Mouse (Mus musculus) lung, postnatal 10 days (tissue): Measurements from ENCODE around the gene Med23.
A peak's percentile ranks its signal among the peaks of the same experiment; 100 is the strongest.

ENCODE experiments used
- DNase-seq: peaks from one replicate; pipeline ENCODE4 v3.0.0; 2021

The Med23 gene

DNA sequence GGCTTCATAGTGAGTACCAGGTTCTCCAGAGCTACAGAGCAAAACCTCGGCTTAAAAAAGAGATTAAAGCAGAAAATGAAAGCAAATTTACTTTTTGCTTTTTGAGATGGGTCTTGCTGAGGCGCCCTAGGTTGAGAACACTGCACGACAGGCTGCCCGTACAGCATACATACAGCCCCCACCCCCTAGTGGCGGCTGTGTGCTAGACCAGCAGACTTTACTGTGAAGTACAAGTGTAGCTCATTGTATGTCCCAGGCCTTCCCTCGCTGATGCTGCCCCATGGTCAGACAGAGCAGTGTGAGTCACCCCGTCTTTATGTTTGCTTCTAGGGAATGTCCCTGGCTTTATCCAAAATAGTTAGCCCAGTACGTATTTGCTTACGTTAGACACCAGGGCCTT is 16.2 kb downstream of the Med23 start:
- DNase-seq = peak; percentile 16

DNA sequence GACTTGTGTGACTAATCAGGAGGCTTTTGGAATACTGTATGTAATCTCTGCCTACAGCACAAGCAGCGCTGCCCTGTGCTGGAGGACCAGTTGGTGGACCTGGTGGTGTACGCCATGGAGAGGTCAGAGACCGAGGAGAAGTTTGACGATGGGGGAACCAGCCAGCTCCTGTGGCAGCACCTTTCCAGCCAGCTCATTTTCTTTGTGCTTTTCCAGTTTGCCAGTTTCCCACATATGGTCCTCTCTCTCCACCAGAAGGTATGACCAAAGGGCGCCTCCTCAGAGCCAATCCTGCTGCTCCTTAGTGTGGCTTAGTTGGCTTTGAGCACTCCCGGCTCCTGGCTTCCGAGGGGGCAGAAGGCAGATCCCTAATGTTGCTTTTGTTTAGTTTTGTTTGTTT is 18.6 kb downstream of the Med23 start:
- no peak for DNase-seq

DNA sequence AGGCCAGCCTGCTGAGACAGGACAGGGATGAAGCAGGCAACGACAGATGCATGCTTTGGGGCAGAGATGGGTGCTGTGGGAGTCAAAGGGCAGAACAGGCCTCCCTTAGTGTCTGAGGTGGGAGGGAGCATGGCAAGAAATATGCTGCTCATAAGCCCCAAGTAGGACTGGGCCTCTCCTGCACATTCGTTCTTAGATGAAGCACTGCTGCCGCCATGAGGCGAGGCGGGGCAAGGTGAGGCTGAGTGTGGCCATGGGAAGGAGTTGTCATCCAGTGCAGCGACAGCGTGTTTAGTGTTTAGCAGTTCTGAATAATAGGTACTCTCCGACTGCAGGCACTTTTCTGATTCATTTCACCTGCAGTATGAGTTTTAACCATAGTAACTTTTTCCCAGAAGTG is 26.1 kb downstream of the Med23 start:
- peak; percentile 62 for DNase-seq

DNA sequence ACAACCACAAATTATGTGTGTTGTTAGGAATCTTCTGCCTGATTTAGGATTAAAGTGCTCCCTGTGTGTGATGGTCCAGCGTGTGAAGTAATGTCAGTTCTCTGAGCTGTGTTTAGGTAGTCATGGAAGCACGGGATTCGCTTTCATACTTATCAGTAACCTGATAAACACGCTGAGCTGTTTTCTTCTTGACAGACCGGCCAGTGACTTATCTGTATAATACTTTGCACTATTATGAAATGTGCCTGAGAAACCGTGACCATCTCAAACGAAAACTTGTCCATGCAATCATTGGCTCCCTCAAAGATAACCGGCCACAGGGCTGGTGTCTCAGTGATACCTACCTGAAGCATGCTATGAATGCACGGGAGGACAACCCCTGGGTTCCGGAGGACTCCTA is 35.8 kb downstream of the Med23 start:
- no peak for DNase-seq

DNA sequence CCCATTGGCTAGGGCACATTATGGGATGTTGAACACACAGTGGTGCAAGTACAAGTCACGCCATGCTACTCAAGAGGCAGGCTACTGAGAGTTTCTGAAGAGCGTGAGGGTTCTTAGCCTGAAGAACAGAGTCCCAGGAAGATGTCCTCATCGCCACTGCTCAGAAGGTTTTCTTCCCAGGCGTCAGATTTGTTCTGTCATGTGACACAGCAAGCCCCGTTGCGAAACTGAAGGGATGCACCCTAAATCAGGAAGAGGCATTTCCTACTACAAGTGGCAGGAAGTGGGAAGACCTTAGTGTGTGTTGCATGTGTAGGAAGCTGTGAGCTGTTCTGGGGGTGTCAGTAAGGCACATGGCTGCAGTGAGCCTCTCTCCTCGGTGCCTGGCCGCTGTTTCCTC is 41.4 kb downstream of the Med23 start:
- DNase-seq = peak; percentile 23

DNA sequence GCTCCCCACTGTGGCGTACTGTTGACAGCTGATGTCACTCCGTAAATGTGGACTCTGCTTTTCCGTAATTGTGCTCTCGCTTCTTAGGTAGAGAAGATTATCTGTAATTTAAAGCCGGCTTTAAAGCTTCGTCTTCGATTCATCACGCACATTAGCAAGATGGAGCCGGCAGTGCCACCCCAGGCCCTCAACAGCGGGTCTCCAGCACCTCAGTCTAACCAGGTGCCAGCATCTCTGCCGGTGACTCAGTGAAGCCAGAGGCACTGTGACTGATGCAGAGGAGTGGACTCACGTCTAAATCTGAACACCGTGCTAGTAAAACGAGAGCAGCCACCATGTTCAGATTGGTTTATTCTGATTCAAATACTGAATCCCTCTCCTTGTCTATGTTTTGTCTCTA is 42.8 kb downstream of the Med23 start:
- DNase-seq = no peak

DNA sequence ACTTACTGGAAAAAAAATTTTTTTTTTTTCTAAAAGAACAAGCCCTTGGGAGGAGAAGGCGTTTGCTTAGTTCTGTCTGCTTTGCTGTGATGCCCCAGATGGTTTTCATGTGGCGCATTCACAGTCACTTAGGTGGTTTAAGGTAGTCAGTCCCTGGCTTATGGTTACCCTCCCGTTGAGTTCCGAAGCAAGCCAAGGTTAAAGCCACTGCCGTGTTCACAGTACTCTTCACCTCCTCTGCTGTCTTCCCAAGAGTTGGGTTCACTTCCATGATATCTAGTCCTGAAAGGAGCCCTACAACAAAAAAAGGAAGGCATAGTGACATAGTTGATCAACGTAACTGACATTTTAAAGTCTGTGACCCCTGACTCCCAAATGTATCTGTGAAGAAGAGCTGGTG is 45.7 kb downstream of the Med23 start:
- no peak for DNase-seq

DNA sequence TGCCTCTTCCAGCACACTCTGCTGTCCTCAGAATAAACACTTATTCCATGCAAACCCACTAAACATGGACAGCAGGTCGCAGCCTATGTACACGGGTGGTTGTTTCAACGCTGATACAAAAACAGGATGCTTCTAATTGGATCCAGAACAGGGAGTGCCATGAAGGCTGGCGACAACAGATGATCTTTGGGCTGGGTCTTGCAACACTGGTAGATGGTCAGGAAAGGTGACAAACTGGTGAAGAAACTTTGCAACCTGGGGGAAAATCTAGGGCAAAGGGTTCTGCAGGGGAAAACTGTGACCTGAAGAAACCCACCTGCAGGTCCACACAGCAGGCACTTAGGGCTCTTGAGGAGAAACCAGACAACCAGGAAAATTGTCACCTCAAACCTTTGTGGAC is 53.2 kb downstream of the Med23 start:
- no peak for DNase-seq

DNA sequence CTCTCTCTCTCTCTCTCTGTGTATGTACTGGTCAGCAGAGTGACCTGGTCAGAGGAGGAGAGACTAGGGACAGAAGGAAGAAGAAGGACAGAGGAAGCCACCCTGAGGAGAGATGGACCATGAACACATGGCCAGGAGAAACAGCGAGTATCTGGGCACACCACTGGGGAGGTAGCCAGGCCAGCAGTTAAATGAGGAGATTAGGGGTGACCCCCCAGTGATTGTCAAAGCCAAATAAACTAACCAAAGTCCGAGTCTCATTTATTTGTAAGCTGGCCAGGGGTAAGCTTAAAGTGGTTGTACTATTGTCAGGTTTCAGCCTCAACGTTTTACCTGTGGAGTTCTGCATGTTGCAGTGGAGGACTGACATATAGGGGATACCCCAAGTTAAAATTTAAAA is 54.5 kb downstream of the Med23 start:
- no peak for DNase-seq

DNA sequence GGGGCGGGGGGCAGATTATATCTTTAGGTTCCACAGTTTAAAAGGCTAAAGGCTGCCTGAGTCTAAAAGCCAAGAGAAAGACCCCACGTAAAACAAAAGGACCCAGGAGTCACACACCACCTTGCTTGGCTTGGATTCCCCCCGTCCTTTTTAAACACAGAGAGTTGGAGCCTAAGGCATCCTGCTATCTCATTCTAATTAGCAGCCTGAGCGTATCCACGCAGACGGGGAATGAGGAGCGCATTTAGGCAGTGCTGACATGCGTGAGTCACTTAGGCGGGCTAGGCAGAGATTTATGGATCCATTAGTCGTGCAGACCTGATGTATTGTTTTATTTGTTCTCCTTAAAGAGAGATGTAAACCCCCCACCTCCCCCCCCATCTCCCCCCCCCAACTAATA is 56.6 kb downstream of the Med23 start:
- no peak for DNase-seq

DNA sequence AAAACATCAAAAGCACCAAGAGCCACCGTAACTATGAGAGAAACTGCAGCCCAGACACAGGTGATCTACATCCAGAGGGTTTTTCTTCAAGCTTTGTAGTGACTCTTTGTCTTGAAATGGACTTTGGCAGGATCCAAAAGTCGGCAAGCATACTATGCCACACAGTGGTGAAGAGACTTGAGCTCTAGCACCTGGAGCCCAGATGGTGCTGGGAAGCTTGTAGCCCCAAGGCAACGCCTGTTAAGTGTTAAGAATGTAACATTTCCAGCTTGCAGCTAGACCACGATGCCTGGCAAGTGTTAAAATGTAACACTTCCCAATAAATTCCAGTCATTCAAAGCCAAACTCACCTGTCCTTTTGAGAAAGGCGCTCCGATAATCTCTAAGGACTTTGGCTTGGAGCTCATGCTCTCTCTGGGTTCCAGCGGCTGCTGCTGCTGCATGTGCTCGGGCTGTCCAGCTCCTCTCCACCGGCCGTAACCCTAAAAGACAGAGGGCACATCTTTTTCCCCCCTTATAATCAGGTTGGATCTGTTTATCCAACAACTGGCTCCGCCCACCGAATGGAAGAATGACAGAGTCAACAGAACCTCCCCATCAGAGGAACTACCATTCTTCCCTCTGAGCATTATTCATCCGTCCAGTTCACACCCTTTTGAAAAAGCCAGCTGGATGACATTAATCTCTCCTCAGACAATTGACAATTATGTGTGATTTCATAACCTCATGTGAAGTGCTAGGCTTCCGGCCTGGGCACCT is 57.4 kb downstream of the Med23 start, which contains the start of gene Arg1:
TSS of gene Arg1 (minus strand) at position 523 of the 759 bp plus-strand sequence.
- peak; percentile 40 for DNase-seq

DNA sequence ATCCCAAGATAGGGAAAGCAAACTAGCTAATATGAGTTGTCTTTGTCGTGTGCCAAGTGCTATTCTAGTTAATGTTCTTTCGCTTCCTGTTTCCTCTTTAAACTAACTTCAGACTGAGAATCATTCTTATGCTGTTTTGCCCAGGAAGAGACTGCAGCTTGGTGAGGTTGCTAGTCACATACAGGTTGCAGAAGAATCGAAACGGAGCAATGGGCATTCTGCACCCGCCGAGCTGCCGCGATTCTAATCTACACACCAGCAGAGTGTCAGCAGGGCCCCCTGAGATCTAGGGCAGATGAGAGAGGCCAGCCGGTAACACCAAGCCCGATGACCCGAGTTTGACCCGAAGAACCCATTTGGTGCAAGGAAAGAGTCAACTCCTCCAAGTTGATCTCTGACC is 58.3 kb downstream of the Med23 start:
- DNase-seq = no peak

DNA sequence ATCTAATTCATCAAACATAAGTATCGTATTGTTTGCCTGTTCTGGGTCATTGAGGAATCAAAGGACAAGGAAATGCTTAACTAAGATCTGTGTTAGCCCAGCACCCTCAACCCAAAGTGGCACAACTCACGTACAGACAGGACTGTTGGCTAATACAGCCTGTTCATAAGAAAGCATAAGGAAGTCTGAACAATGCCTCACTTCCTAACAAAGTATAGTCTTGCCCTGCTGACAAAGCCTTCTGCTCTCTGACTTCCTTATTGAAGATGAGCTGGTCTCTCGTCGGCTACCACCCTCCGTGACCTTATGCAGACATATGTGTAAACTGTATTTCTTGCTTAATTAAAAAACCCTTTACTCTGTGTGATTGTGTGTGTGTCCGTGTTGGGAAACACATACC is 60.4 kb downstream of the Med23 start:
- DNase-seq = no peak

DNA sequence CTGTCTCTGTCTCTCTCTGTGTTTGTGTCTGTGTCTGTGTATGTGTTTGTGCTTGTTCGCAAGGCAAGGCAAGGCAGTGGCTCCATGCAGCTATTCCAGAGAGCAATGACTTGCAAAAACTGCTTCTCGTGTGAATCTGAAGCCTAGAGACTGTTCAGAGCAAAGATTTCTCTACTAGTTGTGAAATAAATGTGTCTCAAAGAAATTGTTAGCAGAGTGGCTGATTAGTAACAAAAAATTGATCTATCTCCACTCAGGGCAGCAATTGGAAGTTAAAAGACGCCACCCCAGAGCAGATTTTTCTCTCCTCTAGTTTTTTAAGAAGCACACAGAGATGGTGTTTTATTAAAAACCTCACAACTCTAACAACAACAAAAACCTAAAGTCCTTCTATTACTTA is 78.1 kb downstream of the Med23 start:
- DNase-seq = no peak

DNA sequence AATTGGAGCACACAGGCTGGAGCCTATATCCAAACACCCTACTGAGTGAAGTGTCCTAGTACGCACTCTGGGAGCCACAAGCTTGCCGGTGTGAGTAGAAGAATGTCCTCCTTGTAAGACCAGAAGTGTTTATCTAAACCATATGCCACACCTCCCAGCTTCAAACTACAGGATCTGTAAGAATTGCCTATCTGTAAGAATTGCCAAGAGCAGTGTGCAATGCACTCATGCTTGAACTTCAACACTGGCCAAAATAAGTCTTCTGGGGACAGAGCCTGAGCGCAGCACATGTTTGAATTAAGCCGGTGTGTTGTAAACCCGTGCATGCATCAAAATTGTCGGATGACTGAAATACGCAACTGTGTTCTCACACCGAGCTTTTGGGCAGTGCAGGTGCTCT is 78.5 kb downstream of the Med23 start:
- no peak for DNase-seq

DNA sequence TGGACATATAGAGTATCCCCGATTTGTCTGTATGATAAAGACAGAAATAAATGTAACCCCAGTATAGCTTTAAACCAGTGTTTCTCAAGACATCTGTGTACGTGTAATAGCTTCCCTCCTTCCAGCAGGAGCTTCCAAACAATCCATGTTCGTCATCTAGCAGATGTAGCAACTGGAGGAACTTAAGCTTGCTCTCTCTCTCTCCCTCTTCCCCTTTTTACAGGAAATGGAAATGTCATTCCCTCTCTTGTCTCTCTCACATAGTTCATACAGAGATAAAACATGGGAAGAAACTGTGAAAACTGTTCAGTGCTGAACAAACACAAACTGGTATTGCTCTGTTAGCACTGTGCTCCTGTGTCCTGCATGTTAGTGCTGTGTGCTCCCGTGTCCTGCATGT is 80.4 kb downstream of the Med23 start:
- DNase-seq = no peak

DNA sequence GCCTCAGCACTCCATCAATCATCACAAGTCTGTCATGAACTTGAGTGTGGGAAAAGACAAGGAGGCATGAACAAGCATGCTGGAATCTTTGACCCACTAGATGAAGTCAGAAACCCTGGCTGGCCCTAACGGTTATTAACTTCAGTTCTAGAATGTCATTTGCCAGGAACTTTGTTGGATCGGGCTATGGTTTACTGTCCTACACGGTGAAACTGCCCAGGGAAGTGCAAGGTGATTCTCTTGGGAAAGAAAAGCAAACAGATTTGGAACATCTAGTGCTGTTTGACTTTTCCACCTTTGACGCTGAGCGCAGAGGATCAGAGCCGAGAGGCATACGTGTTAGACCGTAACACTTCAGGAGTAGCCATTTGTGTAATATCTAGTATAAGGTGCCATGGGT is 81.8 kb downstream of the Med23 start:
- DNase-seq = no peak

DNA sequence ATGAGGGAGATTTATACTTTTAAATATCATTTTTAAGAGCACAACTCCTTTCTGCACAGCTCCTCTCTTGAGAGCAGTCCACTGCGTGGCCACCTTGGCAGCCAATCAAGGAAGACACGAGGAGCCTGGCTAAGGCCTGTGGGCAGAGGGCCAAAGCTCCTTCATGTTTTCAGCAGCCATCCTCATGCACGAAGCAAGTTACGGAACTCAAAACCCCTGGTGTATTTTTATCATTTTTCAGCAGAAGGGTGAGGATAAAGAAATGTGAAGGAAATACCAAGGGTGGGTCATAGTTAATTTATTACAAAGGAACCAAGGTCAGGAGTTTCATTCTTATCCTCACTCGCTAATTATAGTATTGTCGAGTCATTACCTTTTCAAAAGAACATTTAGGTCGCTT is 82.8 kb downstream of the Med23 start:
- peak; percentile 48 for DNase-seq

DNA sequence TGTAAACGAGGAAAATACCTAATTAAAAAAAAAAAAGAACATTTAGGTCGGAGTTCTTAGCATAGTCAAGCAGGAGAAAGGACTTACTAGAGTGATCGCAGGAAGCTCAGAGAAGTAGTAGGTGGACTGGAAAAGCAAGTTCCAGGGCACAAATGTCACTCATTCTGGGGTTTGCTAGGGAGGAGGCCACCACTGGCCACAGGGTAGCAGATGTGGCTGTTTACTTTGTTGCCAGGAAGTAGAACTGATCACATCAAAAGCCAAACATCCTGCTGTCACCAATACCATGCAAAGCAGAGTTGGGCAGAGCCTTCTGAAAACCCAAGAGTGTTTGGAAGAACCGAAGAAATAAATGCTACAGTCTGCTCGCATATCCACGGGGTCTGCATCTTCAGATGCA is 84.1 kb downstream of the Med23 start:
- no peak for DNase-seq

DNA sequence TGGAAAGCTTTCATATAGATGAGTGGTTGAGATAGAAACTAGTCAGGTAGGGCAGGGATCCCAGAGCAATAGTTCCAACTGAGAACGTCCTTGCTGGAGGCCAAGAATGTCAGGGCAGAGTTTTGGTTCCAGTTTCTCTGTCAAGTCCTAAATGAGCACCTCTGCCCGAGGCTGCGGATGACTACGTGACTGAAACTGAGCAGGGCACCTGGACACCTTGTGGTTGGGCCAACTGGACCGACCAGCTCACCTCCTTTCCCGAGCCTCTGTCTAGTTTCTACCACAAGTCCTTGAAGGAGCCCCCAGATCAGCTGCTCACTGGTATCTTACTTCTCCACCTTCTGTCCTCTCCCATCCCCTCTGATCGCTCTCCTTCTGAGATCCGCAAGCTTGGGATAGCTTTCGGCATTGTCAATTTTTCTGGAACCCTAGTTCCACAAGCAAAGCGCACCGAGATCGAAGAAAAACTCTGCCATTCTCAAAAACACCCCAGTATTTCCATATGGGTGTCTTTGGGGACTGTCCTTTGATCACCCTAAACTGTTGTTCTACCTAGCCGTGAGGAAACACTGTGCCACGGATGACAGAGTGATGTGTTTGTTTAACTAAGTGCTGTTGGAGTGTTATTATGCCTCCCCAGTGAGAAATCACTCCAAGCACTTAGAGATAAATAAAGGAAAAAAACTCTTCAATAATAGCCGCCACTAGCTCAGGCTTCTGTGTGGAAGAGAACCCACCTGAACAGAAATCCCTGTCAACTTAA is 88.7 kb downstream of the Med23 start:
- DNase-seq = no peak

DNA sequence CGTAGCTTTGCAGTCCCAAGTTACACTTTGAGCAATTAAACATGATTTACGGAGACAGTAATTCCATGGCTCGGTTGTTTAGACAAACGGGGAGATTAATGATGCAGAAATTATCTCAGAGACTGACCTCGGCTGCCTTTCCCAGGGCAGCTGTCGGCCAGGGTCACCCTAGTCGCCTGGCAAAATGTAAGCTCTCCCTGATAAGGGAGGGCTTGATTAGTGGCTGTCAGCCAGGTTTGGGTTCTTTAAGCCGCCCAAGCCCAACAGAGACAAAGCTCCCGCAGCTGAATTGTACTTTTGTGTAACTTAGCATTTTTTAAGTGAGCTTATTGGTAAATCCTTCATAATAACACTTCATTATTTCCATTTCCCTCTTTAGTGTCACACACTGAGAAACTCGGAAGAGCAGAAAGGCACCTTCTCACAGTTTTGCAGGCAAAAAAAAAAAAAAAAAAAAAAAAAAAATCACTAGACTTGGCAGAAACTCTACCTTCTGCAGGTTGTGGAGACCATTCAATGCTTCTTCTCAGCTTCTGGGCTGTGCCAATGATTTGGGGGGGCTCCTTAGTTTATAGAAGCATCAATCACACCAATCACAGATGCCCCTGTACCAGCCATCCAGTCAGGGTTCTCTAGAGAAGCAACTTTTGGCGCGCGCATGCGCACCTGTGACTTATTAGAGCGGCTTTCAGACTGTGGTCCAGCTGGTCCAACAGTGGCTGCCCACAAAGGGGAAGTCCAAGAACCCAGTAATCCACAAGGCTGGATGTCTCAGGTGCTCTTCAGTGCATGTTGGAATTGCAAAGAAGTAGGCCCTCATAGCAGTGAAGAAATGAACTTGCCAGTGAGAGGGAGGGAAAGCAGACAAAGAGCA is 89.5 kb downstream of the Med23 start:
- peak; percentile 44 for DNase-seq

DNA sequence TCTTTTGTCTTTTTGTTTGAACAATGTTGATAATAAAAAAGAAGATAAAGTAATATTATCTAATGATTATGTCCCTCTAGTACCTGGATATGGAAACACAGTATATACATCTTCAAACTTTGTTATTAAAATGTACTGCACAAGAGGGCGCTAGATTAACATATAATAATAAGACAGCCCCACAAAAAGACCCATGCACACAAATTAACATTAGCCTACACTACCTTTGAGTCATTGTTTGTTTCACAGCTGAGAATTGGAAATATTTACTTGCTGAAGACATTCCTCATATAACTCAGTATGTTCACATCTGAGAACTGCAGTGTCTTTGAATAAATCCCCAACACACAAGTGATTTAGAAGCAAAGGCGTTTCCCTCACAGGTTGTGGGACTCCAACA is 91.3 kb downstream of the Med23 start:
- no peak for DNase-seq

DNA sequence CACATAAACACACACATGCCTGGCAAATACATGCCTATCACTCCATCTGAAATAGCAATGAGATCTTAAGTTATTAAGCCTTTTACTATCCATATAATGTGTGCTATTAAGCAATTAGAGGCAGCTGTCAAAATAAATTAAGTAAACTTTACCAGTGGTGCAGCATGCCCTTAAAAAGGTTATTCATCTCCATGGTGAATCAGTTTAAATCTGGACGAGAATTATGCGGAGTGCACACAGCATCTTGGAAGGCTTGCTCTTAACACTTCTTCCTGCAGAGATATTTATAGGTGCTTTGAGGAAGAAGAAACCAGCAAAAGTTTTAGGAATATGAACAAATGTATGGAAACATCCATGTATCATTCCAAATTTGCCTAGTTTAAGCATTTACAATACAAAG is 92.1 kb downstream of the Med23 start:
- no peak for DNase-seq
